Mouse (Mus musculus) spleen, adult 2 months (tissue): ENCODE results near the gene Hsd11b1.

Experiments
- CTCF ChIP-seq: fragments of 200-500 bp; IDR thresholded peaks from 2 replicates; pipeline ENCODE4 v1.5.1; 2011; ENCODE audit warnings: mild to moderate bottlenecking, inconsistent platforms; ENCODE audit not compliant: insufficient read depth, insufficient read length, insufficient replicate concordance; ENCODE audit errors: extremely low read depth
- POLR2A ChIP-seq: fragments of 200-500 bp; IDR thresholded peaks from 2 replicates; pipeline ENCODE4 v1.6.1; 2011; ENCODE audit warnings: low read depth, low read length, inconsistent platforms

- TF ChIP-seq CTCF (no peak), POLR2A (no peak)
These were observed 1.9 kb upstream of the Hsd11b1 start for GRCm38 (mm10) chr1:193265734-193266133.
